Mouse (Mus musculus): ENCODE results near the gene Supt4a.
A peak's percentile ranks its signal among the peaks of the same experiment; 100 is the strongest.

Gene Supt4a

GRCm38 (mm10) chr11:87725964-87726562 is 11.3 kb upstream of the Supt4a start:
- peak; percentile 56 for DNase-seq (ENCODE audit: low spot score)

- DNase-seq (ENCODE audit: low spot score), result no peak
These were observed 10.3 kb upstream of the Supt4a start for GRCm38 (mm10) chr11:87727021-87727420.

- DNase-seq (ENCODE audit: low spot score), result no peak
These were observed 9.9 kb upstream of the Supt4a start for GRCm38 (mm10) chr11:87727471-87727870.

GRCm38 (mm10) chr11:87728850-87729592 is 8.3 kb upstream of the Supt4a start:
- DNase-seq (ENCODE audit: low spot score), result no peak

GRCm38 (mm10) chr11:87729593-87730185 is 7.7 kb upstream of the Supt4a start:
- DNase-seq (ENCODE audit: low spot score), result no peak

- no peak for DNase-seq (ENCODE audit: low spot score)
These were observed 6.6 kb upstream of the Supt4a start for GRCm38 (mm10) chr11:87730652-87731310.

- no peak for DNase-seq (ENCODE audit: low spot score)
These were observed 3.0 kb upstream of the Supt4a start for GRCm38 (mm10) chr11:87734346-87734745.

- no peak for DNase-seq (ENCODE audit: low spot score)
These were observed 1.7 kb upstream of the Supt4a start for GRCm38 (mm10) chr11:87735691-87736090.

GRCm38 (mm10) chr11:87736647-87737134 is 661 bp upstream of the Supt4a start:
- DNase-seq (ENCODE audit: low spot score), result peak; percentile 61

GRCm38 (mm10) chr11:87743691-87744090 is 6.3 kb downstream of the Supt4a start:
- no peak for DNase-seq (ENCODE audit: low spot score)

GRCm38 (mm10) chr11:87744964-87745363 is 7.6 kb downstream of the Supt4a start:
- DNase-seq (ENCODE audit: low spot score), result no peak

- no peak for DNase-seq (ENCODE audit: low spot score)
These were observed 8.5 kb downstream of the Supt4a start for GRCm38 (mm10) chr11:87745632-87746555.

- DNase-seq (ENCODE audit: low spot score), result no peak
These were observed 10.0 kb downstream of the Supt4a start for GRCm38 (mm10) chr11:87747312-87747711.

GRCm38 (mm10) chr11:87747716-87748115 is 10.4 kb downstream of the Supt4a start:
- DNase-seq (ENCODE audit: low spot score), result no peak

- DNase-seq (ENCODE audit: low spot score), result no peak
These were observed 11.1 kb downstream of the Supt4a start for GRCm38 (mm10) chr11:87748132-87749119.

- no peak for DNase-seq (ENCODE audit: low spot score)
These were observed 12.1 kb downstream of the Supt4a start for GRCm38 (mm10) chr11:87749192-87750042.

GRCm38 (mm10) chr11:87750043-87750421 is 12.7 kb downstream of the Supt4a start:
- no peak for DNase-seq (ENCODE audit: low spot score)

- DNase-seq (ENCODE audit: low spot score), result no peak
These were observed 13.2 kb downstream of the Supt4a start for GRCm38 (mm10) chr11:87750521-87750920.

- DNase-seq (ENCODE audit: low spot score), result no peak
These were observed 13.7 kb downstream of the Supt4a start for GRCm38 (mm10) chr11:87751031-87751430.

All from retina, embryonic 14.5 days (tissue).